Mouse (Mus musculus) heart, embryonic 14.5 days (tissue): ENCODE measurements around the gene Ctsw. TPM values are rescaled to one million over a fixed set of nuclear protein-coding genes. Genes with fewer than 3 reads are reported as not detected.
"Not testable (repeated sequence)": the region's sequence is repeated elsewhere in the genome, so short reads cannot be mapped to it uniquely, and the experiment has no call there.

ENCODE experiments used
- ATAC-seq: fragments of 200-750 bp; cut with Nextera tagmentation; 2 replicates; pipeline ENCODE4 v1.8.0; 2017; ENCODE audit warnings: low read depth, moderate TSS enrichment; ENCODE audit not compliant: insufficient number of reproducible peaks, insufficient read depth, low FRiP score
- H3K27ac ChIP-seq, 2 experiments: fragments of 200-500 bp in 1 of 2; fragments of 300-500 bp in 1 of 2; sonication (generic) in 1 of 2; replicated peaks in 1 of 2; 2 replicates each; pipeline ENCODE4 v1.5.1; 2012 to 2014; ENCODE audit warnings: low read depth in 2 of 2, low read length in 2 of 2, control low read depth in 1 of 2, mild to moderate bottlenecking in 1 of 2, mixed read lengths in 1 of 2; ENCODE audit not compliant: control insufficient read depth in 1 of 2, insufficient read depth in 1 of 2
- H3K27me3 ChIP-seq: fragments of 300-500 bp; sonication (generic); 2 replicates; pipeline ENCODE4 v1.6.1; 2014; ENCODE audit warnings: mild to moderate bottlenecking, low read length, control low read depth; ENCODE audit not compliant: control insufficient read depth, insufficient read depth
- H3K36me3 ChIP-seq: fragments of 300-500 bp; sonication (generic); 2 replicates; pipeline ENCODE4 v1.6.1; 2014; ENCODE audit warnings: mild to moderate bottlenecking, control low read depth, low read length, mixed read lengths; ENCODE audit not compliant: control insufficient read depth, insufficient read depth
- H3K4me1 ChIP-seq, 2 experiments: fragments of 200-500 bp in 1 of 2; fragments of 300-500 bp in 1 of 2; sonication (generic) in 1 of 2; 2 replicates each; pipeline ENCODE4 v1.6.1; 2012 to 2014; ENCODE audit warnings: low read length in 2 of 2, control low read depth in 1 of 2, mixed read lengths in 1 of 2; ENCODE audit not compliant: control insufficient read depth in 2 of 2, insufficient read depth in 2 of 2
- H3K4me2 ChIP-seq: fragments of 300-500 bp; sonication (generic); 2 replicates; pipeline ENCODE4 v1.6.1; 2014; ENCODE audit warnings: mild to moderate bottlenecking, low read length
- H3K4me3 ChIP-seq, 2 experiments: fragments of 200-500 bp in 1 of 2; fragments of 300-500 bp in 1 of 2; sonication (generic) in 1 of 2; 2 replicates each; pipeline ENCODE4 v1.5.1; 2012 to 2014; ENCODE audit warnings: low read length in 2 of 2, mild to moderate bottlenecking in 2 of 2, control low read depth in 1 of 2, low read depth in 1 of 2, moderate library complexity in 1 of 2; ENCODE audit not compliant: control insufficient read depth in 1 of 2, insufficient read depth in 1 of 2
- H3K9ac ChIP-seq: fragments of 300-500 bp; sonication (generic); 2 replicates; pipeline ENCODE4 v1.6.1; 2014; ENCODE audit warnings: mild to moderate bottlenecking, low read length
- H3K9me3 ChIP-seq: fragments of 300-500 bp; sonication (generic); 2 replicates; pipeline ENCODE4 v1.6.1; 2016; ENCODE audit warnings: low read length, control low read depth; ENCODE audit not compliant: control insufficient read depth
- WGBS: fragments of 180-500 bp; shearing (Covaris S2); extraction: QIAGEN DNeasy Blood & Tissue Kit; methylation state at CpG from one replicate; pipeline ENCODE4 v1.1.7; 2014; 5-methylcytosine and 5-hydroxymethylcytosine counted together
- polyA plus RNA-seq: library from polyadenylated mRNA; unstranded; fragments of >200 nt; fragmentation: Nextera tagmentation; extraction: Ambion mirVana; gene quantifications from 2 replicates; pipeline ENCODE4 v1.2.1, GENCODE M21; 2014

Ctsw gene
- polyA plus RNA-seq, 1 experiment from 2014 or later, result 1.4 TPM

DNA sequence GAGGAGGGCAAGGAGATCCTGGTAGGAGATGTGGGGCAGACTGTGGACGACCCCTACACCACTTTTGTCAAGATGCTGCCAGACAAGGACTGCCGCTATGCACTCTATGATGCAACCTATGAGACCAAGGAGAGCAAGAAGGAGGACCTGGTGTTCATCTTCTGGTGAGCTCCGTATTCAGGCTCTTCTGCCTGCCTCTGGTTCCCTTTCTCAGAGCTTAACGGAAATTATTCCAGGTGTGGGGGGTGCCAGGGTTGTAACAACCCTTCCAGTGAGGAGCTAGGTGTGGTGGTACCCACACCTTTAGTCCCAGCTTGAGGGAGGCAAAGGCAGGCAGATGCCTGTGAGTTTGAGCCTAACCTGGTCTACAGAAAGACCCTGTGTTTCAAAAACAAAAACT, 24.3 kb upstream of the Ctsw start:
- Histone ChIP-seq H3K4me1 (peaks cover 8 to 15% of the 10 kb centered on the region in 2 experiments), H3K27me3 (no peaks in the 10 kb centered on the region), H3K9ac (no peak overlapping the region), H3K4me3 (no peak overlapping the region), H3K36me3 (peaks cover 59% of the 10 kb centered on the region), H3K9me3 (no peaks in the 10 kb centered on the region), H3K27ac (no peak overlapping the region), H3K4me2 (no peak overlapping the region)
- ATAC-seq, result no peak
- 79% methylated on average over 4 of the region's 4 CpGs for WGBS

DNA sequence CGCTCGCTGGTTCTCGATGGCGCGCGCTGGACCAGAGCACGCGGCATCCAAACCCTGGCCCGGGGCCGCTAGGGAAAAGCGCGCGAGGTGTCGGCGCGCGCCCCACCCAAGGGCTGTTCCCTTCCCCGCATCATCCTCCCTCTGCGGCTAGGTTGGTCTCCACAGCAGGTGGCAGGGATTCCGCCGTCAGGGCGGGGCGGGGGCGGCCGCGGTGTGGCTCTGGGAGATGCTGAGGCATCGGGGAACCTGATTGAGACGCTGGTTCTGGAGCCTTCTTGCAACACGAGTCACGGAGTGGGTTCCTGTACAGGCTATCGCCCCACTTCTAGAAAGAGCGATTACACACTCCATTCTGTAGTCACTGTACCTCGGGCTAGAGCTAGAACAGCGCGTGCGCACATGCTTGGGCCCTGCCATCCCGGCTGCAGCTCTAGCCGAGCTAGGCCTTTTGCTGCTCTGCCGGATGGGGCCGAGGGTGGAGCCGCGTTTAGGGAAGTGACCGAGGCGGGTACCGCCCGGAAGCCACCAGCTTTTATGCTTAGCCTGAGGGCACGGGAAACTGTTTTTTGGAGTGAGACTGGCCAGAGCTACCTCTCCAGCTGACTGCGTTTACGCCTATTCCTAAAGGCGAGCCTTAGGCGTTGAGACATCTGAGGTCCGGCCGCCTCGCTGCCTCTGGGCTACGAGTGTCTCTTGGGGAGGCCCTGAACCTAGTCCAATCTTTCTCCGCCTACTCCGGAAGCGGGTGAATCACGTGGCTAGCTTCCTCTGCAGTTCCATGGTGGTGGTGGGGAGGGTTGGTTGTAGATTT, 22.8 kb upstream of the Ctsw start:
- H3K9ac ChIP-seq, result peak overlapping the region; percentile 99
- WGBS, result 0% methylated on average over 57 of the region's 59 CpGs
- H3K36me3 ChIP-seq, result peaks cover 50% of the 10 kb centered on the region

DNA sequence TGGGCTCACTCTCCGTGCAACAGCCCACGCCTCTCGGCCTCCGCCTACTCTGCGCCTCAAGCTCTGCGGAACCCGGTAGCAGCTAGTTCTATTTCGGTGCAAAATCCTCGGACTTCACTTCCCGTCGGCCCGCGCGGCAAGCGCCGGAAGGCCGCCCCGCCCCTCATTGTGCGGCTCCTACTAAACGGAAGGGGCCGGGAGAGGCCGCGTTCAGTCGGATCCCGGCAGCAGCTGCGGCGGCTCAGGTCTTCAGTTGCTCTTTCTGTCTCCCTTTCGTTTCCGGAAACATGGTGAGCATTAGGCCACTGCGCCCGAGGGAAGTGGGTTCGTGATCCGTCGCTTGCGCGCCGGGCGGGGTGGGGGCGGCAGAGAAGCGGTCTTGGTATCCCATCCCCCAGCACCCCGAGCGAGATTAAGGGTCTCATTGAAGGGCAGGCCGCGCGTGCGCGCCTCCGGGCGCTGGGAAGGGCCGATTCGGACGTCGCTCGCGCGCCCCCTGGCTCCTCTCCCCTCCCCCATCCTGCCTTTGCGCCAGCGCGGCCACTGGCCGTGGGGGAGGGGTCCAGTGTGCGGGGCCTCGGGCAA, 22.1 kb upstream of the Ctsw start, which contains the start of gene Cfl1:
Gene Cfl1 (plus strand): TSS at position 143 of the 585 bp plus-strand sequence.
- WGBS, result under 1% methylated on average over 61 of the region's 62 CpGs
- H3K4me3 ChIP-seq, result peak within 1 kb of the TSS; percentile 98 to 99
- H3K4me2 ChIP-seq, result peak within 1 kb of the TSS; percentile 92
- peak within 1 kb of the TSS; percentile 99 for H3K9ac ChIP-seq
- peak within 1 kb of the TSS; percentile 96 to 100 for H3K27ac ChIP-seq
- peak; percentile 61 for ATAC-seq
- no peaks in the 10 kb centered on the region for H3K27me3 ChIP-seq
- peaks cover 50% of the 10 kb centered on the region for H3K36me3 ChIP-seq
- peaks cover 11 to 27% of the 10 kb centered on the region in 2 experiments for H3K4me1 ChIP-seq
- H3K9me3 ChIP-seq, result no peaks in the 10 kb centered on the region

More for the DNA sequence above, 22.8 kb upstream of the Ctsw start:
- peak overlapping the region; percentile 92 for H3K4me2 ChIP-seq
- H3K4me3 ChIP-seq, result peak overlapping the region; percentile 98 to 99
- no peaks in the 10 kb centered on the region for H3K9me3 ChIP-seq
- peak overlapping the region; percentile 96 to 100 for H3K27ac ChIP-seq
- H3K27me3 ChIP-seq, result no peaks in the 10 kb centered on the region
- peak; percentile 11; the same call in 1 of the 2 replicates for ATAC-seq
- H3K4me1 ChIP-seq, result peaks cover 11 to 27% of the 10 kb centered on the region in 2 experiments

DNA sequence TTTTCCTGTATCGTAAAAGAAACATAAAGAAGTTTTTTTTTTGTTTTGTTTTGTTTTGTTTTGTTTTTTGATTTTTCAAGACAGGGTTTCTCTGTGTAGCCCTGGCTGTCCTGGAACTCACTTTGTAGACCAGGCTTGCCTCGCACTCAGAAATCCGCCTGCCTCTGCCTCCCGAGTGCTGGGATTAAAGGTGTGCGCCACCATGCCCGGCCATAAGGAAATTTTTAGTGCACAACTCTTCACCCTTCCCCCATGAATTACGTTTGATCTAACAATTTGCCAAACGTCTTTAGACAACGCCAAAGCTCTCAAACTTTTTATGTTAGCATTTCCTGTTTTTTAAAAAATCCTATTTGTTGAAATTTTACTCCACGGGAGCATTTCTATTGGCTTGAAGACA, 21.4 kb upstream of the Ctsw start:
- peak overlapping the region; percentile 92 for H3K4me2 ChIP-seq
- peaks cover 11 to 27% of the 10 kb centered on the region in 2 experiments for H3K4me1 ChIP-seq
- H3K36me3 ChIP-seq, result peaks cover 51% of the 10 kb centered on the region
- peak overlapping the region; percentile 48 to 100 for H3K27ac ChIP-seq
- ATAC-seq, H3K27me3 ChIP-seq, H3K9me3 ChIP-seq: not testable (repeated sequence)
- 0 out of 4 replicates have a peak overlapping the region, but pooled peaks of 1 of the 2 experiments have one; percentile 98 for H3K4me3 ChIP-seq
- 48% methylated on average over 10 of the region's 10 CpGs for WGBS
- H3K9ac ChIP-seq, result peak overlapping the region; percentile 0; the same call in 1 of the 2 replicates

DNA sequence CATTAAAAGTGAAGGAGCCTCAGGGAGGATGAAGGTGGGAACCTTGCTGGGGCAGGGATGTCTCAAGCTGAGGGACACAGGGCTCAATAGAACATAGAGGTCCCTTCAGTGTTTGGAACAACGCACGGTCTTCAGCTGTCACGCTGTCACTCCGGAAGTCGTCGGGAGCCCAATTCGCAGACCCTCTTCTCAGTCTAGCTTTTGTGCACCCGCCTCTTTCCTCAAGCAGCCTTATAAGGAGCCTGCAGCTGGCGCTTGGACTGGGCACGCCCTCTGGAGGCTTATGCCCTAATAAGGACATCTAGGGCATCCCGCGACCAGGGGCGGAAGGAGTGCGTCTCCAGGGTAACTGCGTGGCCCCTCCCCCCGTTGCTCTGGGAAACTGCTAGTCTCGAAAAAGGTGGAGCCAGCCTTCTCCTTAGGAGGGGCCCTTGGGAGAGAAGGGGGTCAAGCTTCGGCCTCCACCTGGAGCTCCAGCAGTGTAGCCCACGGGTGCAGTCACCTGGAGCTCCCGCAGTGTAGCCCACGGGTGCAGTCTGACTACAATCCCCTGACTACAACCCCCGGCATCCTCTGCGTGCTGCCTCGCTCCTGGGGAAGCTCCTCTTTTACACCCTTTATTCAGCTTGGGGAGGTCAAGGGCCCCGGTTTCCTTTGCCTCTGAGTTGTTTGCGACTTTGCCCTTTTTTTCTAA, 20.7 kb upstream of the Ctsw start:
- H3K36me3 ChIP-seq, result peaks cover 51% of the 10 kb centered on the region
- peak; percentile 79 for ATAC-seq
- H3K4me1 ChIP-seq, result peaks cover 11 to 27% of the 10 kb centered on the region in 2 experiments
- H3K9ac ChIP-seq, result peak overlapping the region; percentile 74
- H3K4me2 ChIP-seq, result peak overlapping the region; percentile 92
- H3K4me3 ChIP-seq, result peak overlapping the region; percentile 51 to 58
- H3K27me3 ChIP-seq, result no peaks in the 10 kb centered on the region
- no peaks in the 10 kb centered on the region for H3K9me3 ChIP-seq
- H3K27ac ChIP-seq, result peak overlapping the region; percentile 99 to 100
- WGBS, result under 1% methylated on average over 26 of the region's 26 CpGs

DNA sequence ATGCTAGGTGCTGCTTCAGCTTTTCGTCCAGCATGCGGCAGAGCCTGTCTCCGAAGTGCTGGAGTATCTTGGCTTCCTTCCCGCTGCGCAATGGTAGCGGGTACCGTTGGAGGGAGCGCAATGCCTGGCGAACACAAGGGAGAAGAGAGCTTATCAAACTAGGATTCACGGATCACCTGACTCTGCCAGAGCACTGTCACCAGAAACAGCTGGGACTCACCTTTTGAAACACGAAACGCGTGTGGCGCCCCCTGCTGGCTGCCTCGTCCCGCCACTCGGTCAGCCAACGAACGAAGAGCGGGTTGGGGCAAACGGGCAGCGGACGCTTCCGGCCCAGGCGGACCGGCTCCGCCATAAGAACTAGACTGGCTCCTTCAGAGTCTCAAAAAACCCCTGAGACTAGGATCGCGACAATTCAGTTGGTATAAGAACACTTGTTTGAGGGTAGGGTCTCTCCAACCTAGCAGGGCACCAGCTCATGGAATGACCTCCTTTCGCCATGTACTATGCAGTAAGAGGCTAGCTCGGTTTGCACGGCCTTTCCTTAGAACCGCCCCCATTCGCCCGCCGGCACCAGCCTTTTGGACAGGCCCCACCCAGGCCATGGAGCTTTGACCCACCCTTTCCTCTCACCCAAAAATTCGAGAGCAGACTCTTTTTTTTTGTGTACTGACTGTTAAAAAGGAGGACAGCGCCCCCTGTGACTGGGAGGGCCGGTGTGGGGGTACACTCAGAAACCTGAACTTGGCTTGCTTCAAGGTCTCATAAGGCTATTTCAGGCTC, 19.7 kb upstream of the Ctsw start, which contains the start of gene Mus81:
Gene Mus81 (minus strand): TSS at position 635 of the 783 bp plus-strand sequence.
- H3K4me1 ChIP-seq, result peaks cover 11 to 24% of the 10 kb centered on the region in 2 experiments
- peak within 1 kb of the TSS; percentile 58 to 70 for H3K4me3 ChIP-seq
- peaks cover 51% of the 10 kb centered on the region for H3K36me3 ChIP-seq
- H3K27ac ChIP-seq, result peak within 1 kb of the TSS; percentile 99 to 100
- ATAC-seq, result peak; percentile 80
- H3K9ac ChIP-seq, result peak within 1 kb of the TSS; percentile 84
- under 1% methylated on average over 39 of the region's 39 CpGs for WGBS
- H3K27me3 ChIP-seq, result no peaks in the 10 kb centered on the region
- peak within 1 kb of the TSS; percentile 92 for H3K4me2 ChIP-seq
- H3K9me3 ChIP-seq, result no peaks in the 10 kb centered on the region
